Mouse (Mus musculus) liver, embryonic 14.5 days (tissue): ENCODE data around the gene Cbfa2t2. TPM values are rescaled to one million over a fixed set of nuclear protein-coding genes. Genes with fewer than 3 reads are reported as not detected.

Experiments used
- ATAC-seq: fragments of 200-750 bp; cut with Nextera tagmentation; 2 replicates; pipeline ENCODE4 v1.8.0; 2017; ENCODE audit warnings: moderate number of reproducible peaks, mild to moderate bottlenecking, moderate library complexity; ENCODE audit not compliant: insufficient read depth
- DNase-seq, 3 experiments: peaks; one replicate each; pipeline ENCODE4 v3.0.0-alpha.2; 2012 to 2013; ENCODE audit warnings: low read depth in 3 of 3, low spot score in 3 of 3
- H3K27ac ChIP-seq: fragments of 300-500 bp; sonication (generic); 2 replicates; pipeline ENCODE4 v1.5.1; 2014; ENCODE audit warnings: moderate library complexity, mild to moderate bottlenecking, control low read depth, inconsistent platforms
- H3K27me3 ChIP-seq: fragments of 300-500 bp; sonication (generic); 2 replicates; pipeline ENCODE4 v1.6.1; 2014; ENCODE audit warnings: mild to moderate bottlenecking, low read length, moderate library complexity; ENCODE audit not compliant: control insufficient read depth, insufficient read depth
- H3K36me3 ChIP-seq: fragments of 300-500 bp; sonication (generic); replicated peaks from 2 replicates; pipeline ENCODE4 v1.6.1; 2014; ENCODE audit warnings: low read depth; ENCODE audit not compliant: control insufficient read depth, insufficient read depth
- H3K4me1 ChIP-seq, 2 experiments: fragments of 200-500 bp in 1 of 2; fragments of 300-500 bp in 1 of 2; sonication (generic) in 1 of 2; replicated peaks; 2 replicates each; pipeline ENCODE4 v1.6.1; 2012 to 2014; ENCODE audit warnings: antibody characterized with exemption in 1 of 2, inconsistent platforms in 1 of 2, low read length in 1 of 2; ENCODE audit not compliant: control insufficient read depth in 2 of 2, insufficient read depth in 2 of 2
- H3K4me2 ChIP-seq: fragments of 300-500 bp; sonication (generic); 2 replicates; pipeline ENCODE4 v1.6.1; 2014; ENCODE audit warnings: low read depth, mild to moderate bottlenecking, control low read depth, moderate library complexity
- H3K4me3 ChIP-seq, 2 experiments: fragments of 200-500 bp in 1 of 2; fragments of 300-500 bp in 1 of 2; sonication (generic) in 1 of 2; 2 replicates each; pipeline ENCODE4 v1.5.1; 2012 to 2014; ENCODE audit warnings: low read depth in 2 of 2, low read length in 2 of 2, mild to moderate bottlenecking in 2 of 2, control low read depth in 1 of 2, inconsistent platforms in 1 of 2, moderate library complexity in 1 of 2; ENCODE audit not compliant: insufficient read depth in 1 of 2
- H3K9ac ChIP-seq: fragments of 300-500 bp; sonication (generic); replicated peaks from 2 replicates; pipeline ENCODE4 v1.6.1; 2014; ENCODE audit warnings: mild to moderate bottlenecking, control low read depth, moderate library complexity
- H3K9me3 ChIP-seq: fragments of 300-500 bp; sonication (generic); 2 replicates; pipeline ENCODE4 v1.6.1; 2016; ENCODE audit warnings: low read length, mixed read lengths; ENCODE audit not compliant: control insufficient read depth
- CTCF ChIP-seq: IDR thresholded peaks from 2 replicates; pipeline ENCODE4 v1.5.1; 2016; ENCODE audit warnings: antibody characterized with exemption, low read depth, control low read depth
- EP300 ChIP-seq: IDR thresholded peaks from 2 replicates; pipeline ENCODE4 v1.6.1; 2016; ENCODE audit warnings: antibody characterized with exemption, low read depth
- WGBS: fragments of 180-500 bp; shearing (Covaris S2); extraction: QIAGEN DNeasy Blood & Tissue Kit; methylation state at CpG from one replicate; pipeline ENCODE4 v1.1.7; 2014; ENCODE audit not compliant: insufficient replicate concordance; 5-methylcytosine and 5-hydroxymethylcytosine counted together
- polyA plus RNA-seq, 2 experiments: library from polyadenylated mRNA; depleted of rRNA in 1 of 2; stranded (reverse) in 1 of 2; unstranded in 1 of 2; fragments of >200 nt; fragmentation: Nextera tagmentation in 1 of 2; extraction: Ambion mirVana in 1 of 2; gene quantifications; 2 replicates each; pipeline versions ENCODE4 v1.2.1 to v1.2.3; 2012 to 2014

Cbfa2t2 gene
- polyA plus RNA-seq, 2 experiments, result 4.1 to 5.3 TPM

GRCm38 (mm10) chr2:154419631-154420515, 16.4 kb upstream of the Cbfa2t2 start:
- Histone ChIP-seq H3K4me2 (no peak overlapping the region), H3K4me1 (no peaks in the 10 kb centered on the region), H3K9ac (no peak overlapping the region), H3K27me3 (no peaks in the 10 kb centered on the region), H3K9me3 (no peaks in the 10 kb centered on the region), H3K4me3 (no peak overlapping the region), H3K36me3 (no peaks in the 10 kb centered on the region), H3K27ac (no peak overlapping the region)
- no peak for ATAC-seq
- no peak for DNase-seq
- TF ChIP-seq EP300 (no peak), CTCF (no peak)
- 80% methylated on average over 9 of the region's 9 CpGs for WGBS

- Histone ChIP-seq H3K9me3 (no peaks in the 10 kb centered on the region), H3K36me3 (no peaks in the 10 kb centered on the region), H3K27ac (no peak overlapping the region), H3K27me3 (no peaks in the 10 kb centered on the region), H3K4me3 (no peak overlapping the region), H3K4me2 (no peak overlapping the region), H3K4me1 (no peaks in the 10 kb centered on the region), H3K9ac (no peak overlapping the region)
- no peak for DNase-seq
- WGBS, result 48% methylated on average over 7 of the region's 7 CpGs
- ATAC-seq, result no peak
- no peak for TF ChIP-seq CTCF
- TF ChIP-seq EP300, result no peak
Measured at GRCm38 (mm10) chr2:154420942-154421731, 15.1 kb upstream of the Cbfa2t2 start.

GRCm38 (mm10) chr2:154422181-154422580, 14.1 kb upstream of the Cbfa2t2 start:
- H3K36me3 ChIP-seq, result no peaks in the 10 kb centered on the region
- H3K9ac ChIP-seq, result no peak overlapping the region
- H3K4me2 ChIP-seq, result no peak overlapping the region
- no peak overlapping the region for H3K4me3 ChIP-seq
- H3K9me3 ChIP-seq, result no peaks in the 10 kb centered on the region
- H3K27me3 ChIP-seq, result no peaks in the 10 kb centered on the region
- DNase-seq (no peak), ATAC-seq (no peak)
- 60% methylated on average over 5 of the region's 5 CpGs for WGBS
- H3K4me1 ChIP-seq, result no peaks in the 10 kb centered on the region
- no peak overlapping the region for H3K27ac ChIP-seq
- no peak for TF ChIP-seq EP300
- TF ChIP-seq CTCF, result no peak

- no peak overlapping the region for H3K4me3 ChIP-seq
- 64% methylated on average over 2 of the region's 2 CpGs for WGBS
- TF ChIP-seq EP300, result no peak
- TF ChIP-seq CTCF, result no peak
- no peaks in the 10 kb centered on the region for H3K36me3 ChIP-seq
- H3K4me1 ChIP-seq, result no peaks in the 10 kb centered on the region
- DNase-seq (no peak), ATAC-seq (no peak)
- H3K27me3 ChIP-seq, result no peaks in the 10 kb centered on the region; the same call in 1 of the 2 replicates
- no peaks in the 10 kb centered on the region for H3K9me3 ChIP-seq
- H3K4me2 ChIP-seq, result no peak overlapping the region
- no peak overlapping the region for H3K9ac ChIP-seq
- no peak overlapping the region for H3K27ac ChIP-seq
Measured at GRCm38 (mm10) chr2:154423548-154423947, 12.7 kb upstream of the Cbfa2t2 start.

- no peaks in the 10 kb centered on the region for H3K36me3 ChIP-seq
- no peak overlapping the region for H3K27ac ChIP-seq
- DNase-seq (no peak), ATAC-seq (no peak)
- H3K4me3 ChIP-seq, result no peak overlapping the region
- H3K27me3 ChIP-seq, result no peaks in the 10 kb centered on the region; the same call in 1 of the 2 replicates
- whole genome bisulfite sequencing, result 77% methylated on average over 3 of the region's 3 CpGs
- no peaks in the 10 kb centered on the region for H3K4me1 ChIP-seq
- no peak overlapping the region for H3K4me2 ChIP-seq
- no peak overlapping the region for H3K9ac ChIP-seq
- no peaks in the 10 kb centered on the region for H3K9me3 ChIP-seq
- TF ChIP-seq CTCF (peak; percentile 35; the same call in 1 of the 2 replicates), EP300 (no peak)
Measured at GRCm38 (mm10) chr2:154425522-154425921, 10.8 kb upstream of the Cbfa2t2 start.
